Mouse (Mus musculus): ENCODE data around the gene Btg2. TPM values are rescaled to one million over a fixed set of nuclear protein-coding genes. Genes with fewer than 3 reads are reported as not detected.
A peak's percentile ranks its signal among the peaks of the same experiment; 100 is the strongest.

Gene Btg2
- total and polyA plus RNA-seq, 3 experiments = 7.2 to 19.7 (median 11.6) TPM

- H3K27me3 ChIP-seq (replicated peaks) = peaks cover 8% of the 10 kb centered on the region
- peak overlapping the region; percentile 69 for H3K4me2 ChIP-seq (ENCODE audit: insufficient read depth, low read depth, poor library complexity, severe bottlenecking)
- TF ChIP-seq MYC (IDR thresholded peaks at IDR 0.05; ENCODE audit: low read depth, low read length) (no peak), CHD2 (IDR thresholded peaks at IDR 0.05; ENCODE audit: low read length) (peak; percentile 26; the same call in 1 of the 2 replicates), SIN3A (IDR thresholded peaks at IDR 0.05; ENCODE audit: low read length) (no peak)
- H3K27ac ChIP-seq (ENCODE audit: insufficient read depth, low read depth) = peak overlapping the region; percentile 84
- in situ Hi-C loops (cut with MboI; ENCODE audit: low pct_ligation_motif_present, low pct_unique_long_range_greater_than_20kb, low sequenced_read_pairs) (no loop called here), dilution Hi-C loops (cut with MboI; ENCODE audit: extremely low pct_ligation_motif_present, extremely low pct_unique_long_range_greater_than_20kb, low sequenced_read_pairs) (no loop called here)
- peaks cover 4% of the 10 kb centered on the region for H3K9me3 ChIP-seq (replicated peaks; ENCODE audit: low read length)
- H3K79me2 ChIP-seq (replicated peaks; ENCODE audit: control insufficient read depth, extremely low read depth, insufficient read depth, poor library complexity, severe bottlenecking) = no peaks in the 10 kb centered on the region
- peak overlapping the region; percentile 61; the same call in 1 of the 2 replicates for H3K9ac ChIP-seq (ENCODE audit: insufficient read depth, low read depth)
- H3K36me3 ChIP-seq (replicated peaks in 1 of 2; ENCODE audit: control insufficient read depth in 1 of 2, insufficient read depth in 1 of 2, low read length in 1 of 2) = no peaks in the 10 kb centered on the region
- DNase-seq (ENCODE audit: extremely low read depth) = no peak
- peaks cover 36 to 83% of the 10 kb centered on the region in 2 experiments for H3K4me1 ChIP-seq (ENCODE audit: control insufficient read depth in 1 of 2, insufficient read depth in 2 of 2)
- H3K4me3 ChIP-seq (replicated peaks in 1 of 3; ENCODE audit: low read depth in 2 of 3, low read length in 2 of 3, poor library complexity in 1 of 3) = peak overlapping the region in 1 of 3 experiments; percentile 46
Observed at GRCm38 (mm10) chr1:134064296-134064831, 14.6 kb downstream of the Btg2 start.

- dilution Hi-C loops (cut with MboI; ENCODE audit: extremely low pct_ligation_motif_present, extremely low pct_unique_long_range_greater_than_20kb, low sequenced_read_pairs) = no loop called here
- TF ChIP-seq ZC3H11A (IDR thresholded peaks at IDR 0.05; ENCODE audit: low read depth, low read length) = no peak
- no peak for TF ChIP-seq JUN (IDR thresholded peaks at IDR 0.05; ENCODE audit: insufficient read depth, low read depth, low read length)
- TF ChIP-seq ELF1 (IDR thresholded peaks at IDR 0.05; ENCODE audit: low read depth, low read length) = peak; percentile 40
- peak; percentile 18; the same call in 1 of the 2 replicates for TF ChIP-seq POLR2A (IDR thresholded peaks at IDR 0.05; ENCODE audit: low read depth, low read length)
- TF ChIP-seq PAX5 (IDR thresholded peaks at IDR 0.05; ENCODE audit: low read length) = no peak
- no peak; the same call in 1 of the 2 replicates for TF ChIP-seq MAX (IDR thresholded peaks at IDR 0.05; ENCODE audit: low read length)
- TF ChIP-seq MAFK (IDR thresholded peaks at IDR 0.05; ENCODE audit: insufficient replicate concordance, low read length) = 0 out of 2 replicates have a peak, but pooled peaks have one; percentile 35
- no peak for TF ChIP-seq GABPA (IDR thresholded peaks at IDR 0.05; ENCODE audit: insufficient replicate concordance, low read depth, low read length)
- no peak for TF ChIP-seq RAD21 (IDR thresholded peaks at IDR 0.05; ENCODE audit: low read depth, low read length)
- no peaks in the 10 kb centered on the region for H3K36me3 ChIP-seq (replicated peaks in 1 of 2; ENCODE audit: control insufficient read depth in 1 of 2, insufficient read depth in 1 of 2, low read length in 1 of 2)
- peak overlapping the region; percentile 69 for H3K4me2 ChIP-seq (ENCODE audit: insufficient read depth, low read depth, poor library complexity, severe bottlenecking)
- H3K79me2 ChIP-seq (replicated peaks; ENCODE audit: control insufficient read depth, extremely low read depth, insufficient read depth, poor library complexity, severe bottlenecking) = no peaks in the 10 kb centered on the region
- peaks cover 36 to 83% of the 10 kb centered on the region in 2 experiments for H3K4me1 ChIP-seq (ENCODE audit: control insufficient read depth in 1 of 2, insufficient read depth in 2 of 2)
- in situ Hi-C loops (cut with MboI; ENCODE audit: low pct_ligation_motif_present, low pct_unique_long_range_greater_than_20kb, low sequenced_read_pairs) = no loop called here
- DNase-seq (ENCODE audit: extremely low read depth) = no peak
- peaks cover 8% of the 10 kb centered on the region for H3K27me3 ChIP-seq (replicated peaks)
- H3K4me3 ChIP-seq (replicated peaks in 1 of 3; ENCODE audit: low read depth in 2 of 3, low read length in 2 of 3, poor library complexity in 1 of 3) = peak overlapping the region in 2 of 3 experiments; percentile 28 to 29
- peak overlapping the region; percentile 61 for H3K9ac ChIP-seq (ENCODE audit: insufficient read depth, low read depth)
- H3K9me3 ChIP-seq (replicated peaks; ENCODE audit: low read length) = peaks cover 4% of the 10 kb centered on the region
- H3K27ac ChIP-seq (ENCODE audit: insufficient read depth, low read depth) = peak overlapping the region; percentile 84
Observed at GRCm38 (mm10) chr1:134063773-134064125, 15.2 kb downstream of the Btg2 start.

GRCm38 (mm10) chr1:134063086-134063772 is 15.7 kb downstream of the Btg2 start:
- in situ Hi-C loops (cut with MboI; ENCODE audit: low pct_ligation_motif_present, low pct_unique_long_range_greater_than_20kb, low sequenced_read_pairs) (no loop called here), dilution Hi-C loops (cut with MboI; ENCODE audit: extremely low pct_ligation_motif_present, extremely low pct_unique_long_range_greater_than_20kb, low sequenced_read_pairs) (no loop called here)
- H3K27me3 ChIP-seq (replicated peaks) = peaks cover 10% of the 10 kb centered on the region
- H3K9me3 ChIP-seq (replicated peaks; ENCODE audit: low read length) = peaks cover 4% of the 10 kb centered on the region
- H3K9ac ChIP-seq (ENCODE audit: insufficient read depth, low read depth) = peak overlapping the region; percentile 61
- H3K36me3 ChIP-seq (replicated peaks in 1 of 2; ENCODE audit: control insufficient read depth in 1 of 2, insufficient read depth in 1 of 2, low read length in 1 of 2) = no peaks in the 10 kb centered on the region
- peak overlapping the region; percentile 84 for H3K27ac ChIP-seq (ENCODE audit: insufficient read depth, low read depth)
- H3K4me1 ChIP-seq (ENCODE audit: control insufficient read depth in 1 of 2, insufficient read depth in 2 of 2) = peaks cover 36 to 83% of the 10 kb centered on the region in 2 experiments
- H3K79me2 ChIP-seq (replicated peaks; ENCODE audit: control insufficient read depth, extremely low read depth, insufficient read depth, poor library complexity, severe bottlenecking) = no peaks in the 10 kb centered on the region
- peak; percentile 72; the same call in 1 of the 2 replicates for TF ChIP-seq TCF12 (IDR thresholded peaks at IDR 0.05; ENCODE audit: low read depth, low read length)
- TF ChIP-seq NRF1 (IDR thresholded peaks at IDR 0.05; ENCODE audit: low read depth, low read length) = no peak
- TF ChIP-seq BHLHE40 (IDR thresholded peaks at IDR 0.05; ENCODE audit: low read depth, low read length) = peak; percentile 93
- peak; percentile 44; the same call in 1 of the 2 replicates for TF ChIP-seq IRF4 (IDR thresholded peaks at IDR 0.05; ENCODE audit: low read depth, low read length)
- TF ChIP-seq MAFK (IDR thresholded peaks at IDR 0.05; ENCODE audit: insufficient replicate concordance, low read length) = no peak
- peak; percentile 73 for TF ChIP-seq ETS1 (conservative IDR thresholded peaks at IDR 0.05; ENCODE audit: low read depth, low read length)
- TF ChIP-seq POLR2A (IDR thresholded peaks at IDR 0.05; ENCODE audit: low read depth, low read length) = peak; percentile 45
- TF ChIP-seq JUND (conservative IDR thresholded peaks at IDR 0.05; ENCODE audit: low read depth, low read length) = no peak
- peak; percentile 65; the same call in 1 of the 2 replicates for TF ChIP-seq CHD2 (IDR thresholded peaks at IDR 0.05; ENCODE audit: low read length)
- 0 out of 2 replicates have a peak, but pooled peaks have one; percentile 30 for TF ChIP-seq KAT2A (IDR thresholded peaks at IDR 0.05; ENCODE audit: insufficient replicate concordance, low read length)
- peak; percentile 71 for TF ChIP-seq MEF2A (IDR thresholded peaks at IDR 0.05; ENCODE audit: borderline replicate concordance, low read depth, low read length)
- TF ChIP-seq UBTF (IDR thresholded peaks at IDR 0.05; ENCODE audit: low read depth, low read length) = peak; percentile 95; the same call in 1 of the 2 replicates
- no peak for TF ChIP-seq RAD21 (IDR thresholded peaks at IDR 0.05; ENCODE audit: low read depth, low read length)
- no peak for TF ChIP-seq MAZ (IDR thresholded peaks at IDR 0.05; ENCODE audit: low read depth, low read length)
- 0 out of 2 replicates have a peak, but pooled peaks have one; percentile 28 for TF ChIP-seq MYC (IDR thresholded peaks at IDR 0.05; ENCODE audit: low read depth, low read length)
- peak overlapping the region in 2 of 3 experiments; percentile 28 to 29 for H3K4me3 ChIP-seq (replicated peaks in 1 of 3; ENCODE audit: low read depth in 2 of 3, low read length in 2 of 3, poor library complexity in 1 of 3)
- H3K4me2 ChIP-seq (ENCODE audit: insufficient read depth, low read depth, poor library complexity, severe bottlenecking) = peak overlapping the region; percentile 69
- DNase-seq (ENCODE audit: extremely low read depth) = peak; percentile 80

All from CH12.LX (cell line).